In genomic region chr1:86500681-86501080, GRCm38 (mm10) we compare ENCODE assay signal across 8 mouse cellular contexts. TPM values are rescaled to one million over a fixed set of nuclear protein-coding genes. Genes with fewer than 3 reads are reported as not detected.
A peak's percentile ranks its signal among the peaks of the same experiment; 100 is the strongest.
DNase-seq lines count a peak whose midpoint lies in the region; ATAC-seq lines count a peak whose summit lies in the region.
"Had no signal": no experiment of that assay in that cellular context is flagged by ENCODE, and none has a peak within 500 bp of the region (broad histone marks: within the 10 kb centered on the region; RNA-seq: fewer than 3 reads in every experiment).

No protein-coding gene starts in this region.

- H3K4me1 ChIP-seq in kidney, embryonic 15.5 days: peaks cover 84% of the 10 kb centered on the region
- H3K4me1 ChIP-seq in kidney, embryonic 14.5 days (ENCODE audit: control insufficient read depth, insufficient read depth, low read length): peaks cover 59% of the 10 kb centered on the region
- H3K4me1 ChIP-seq in embryonic facial prominence, embryonic 15.5 days: peaks cover 67% of the 10 kb centered on the region
- H3K4me1 ChIP-seq in limb, embryonic 10.5 days: peaks cover 66% of the 10 kb centered on the region

- no peaks in the 10 kb centered on the region for H3K36me3 ChIP-seq in kidney, embryonic 15.5 days
- H3K36me3 ChIP-seq in kidney, embryonic 14.5 days (ENCODE audit: control insufficient read depth, insufficient read depth, low read length): no peaks in the 10 kb centered on the region
- no peaks in the 10 kb centered on the region for H3K36me3 ChIP-seq in embryonic facial prominence, embryonic 15.5 days
- no peaks in the 10 kb centered on the region for H3K36me3 ChIP-seq in limb, embryonic 10.5 days
- H3K36me3 ChIP-seq: liver, embryonic 13.5 days had no signal

- H3K27ac ChIP-seq in kidney, embryonic 15.5 days: peak overlapping the region; percentile 76
- no peak overlapping the region for H3K27ac ChIP-seq in kidney, embryonic 14.5 days (ENCODE audit: low read depth, low read length)
- H3K27ac ChIP-seq in embryonic facial prominence, embryonic 15.5 days (replicated peaks): peak overlapping the region; percentile 99; the same call in 1 of the 2 replicates
- H3K27ac ChIP-seq in limb, embryonic 10.5 days: peak overlapping the region; percentile 99; the same call in 1 of the 2 replicates

- no peak overlapping the region for H3K9ac ChIP-seq in kidney, embryonic 15.5 days
- no peak overlapping the region for H3K9ac ChIP-seq in kidney, embryonic 14.5 days (ENCODE audit: low read depth, low read length)
- H3K9ac ChIP-seq in embryonic facial prominence, embryonic 15.5 days: no peak overlapping the region
- H3K9ac ChIP-seq: liver, embryonic 13.5 days had no signal

- no peaks in the 10 kb centered on the region for H3K9me3 ChIP-seq in kidney, embryonic 15.5 days (replicated peaks)
- H3K9me3 ChIP-seq in kidney, embryonic 14.5 days (ENCODE audit: control insufficient read depth, low read length): no peaks in the 10 kb centered on the region
- no peaks in the 10 kb centered on the region for H3K9me3 ChIP-seq in embryonic facial prominence, embryonic 15.5 days (replicated peaks)
- no peaks in the 10 kb centered on the region for H3K9me3 ChIP-seq in limb, embryonic 10.5 days (replicated peaks)
- H3K9me3 ChIP-seq: liver, embryonic 13.5 days had no signal

- no peak for ATAC-seq in kidney, embryonic 15.5 days (replicated peaks; ENCODE audit: low FRiP score)
- ATAC-seq in kidney, embryonic 14.5 days (ENCODE audit: low FRiP score, low TSS enrichment): no peak
- ATAC-seq in embryonic facial prominence, embryonic 15.5 days (ENCODE audit: insufficient number of reproducible peaks, low FRiP score, low TSS enrichment, low read depth): no peak

- 63% methylated on average over 4 of the region's 4 CpGs for WGBS in kidney, embryonic 15.5 days
- 69% methylated on average over 4 of the region's 4 CpGs for WGBS in kidney, embryonic 14.5 days
- WGBS in embryonic facial prominence, embryonic 15.5 days: 70% methylated on average over 4 of the region's 4 CpGs
- 76% methylated on average over 4 of the region's 4 CpGs for WGBS in limb, embryonic 10.5 days

- H3K27me3 ChIP-seq in kidney, embryonic 15.5 days: no peaks in the 10 kb centered on the region
- H3K27me3 ChIP-seq in kidney, embryonic 14.5 days (ENCODE audit: control insufficient read depth, insufficient read depth, low read length): no peaks in the 10 kb centered on the region
- no peaks in the 10 kb centered on the region for H3K27me3 ChIP-seq in embryonic facial prominence, embryonic 15.5 days
- no peaks in the 10 kb centered on the region for H3K27me3 ChIP-seq in limb, embryonic 10.5 days (ENCODE audit: low read depth, poor library complexity, severe bottlenecking)

- H3K4me3 ChIP-seq in kidney, embryonic 15.5 days (replicated peaks): no peak overlapping the region
- H3K4me3 ChIP-seq in kidney, embryonic 14.5 days (ENCODE audit: low read length): no peak overlapping the region
- no peak overlapping the region for H3K4me3 ChIP-seq in embryonic facial prominence, embryonic 15.5 days (replicated peaks)
- no peak overlapping the region for H3K4me3 ChIP-seq in limb, embryonic 10.5 days
- H3K4me3 ChIP-seq: liver, embryonic 13.5 days had no signal

- peak; percentile 50 for DNase-seq in ES-CJ7 (ENCODE audit: low read depth, low spot score)
- DNase-seq in limb, embryonic 10.5 days (ENCODE audit: low spot score): no peak
- DNase-seq in urinary bladder, postnatal 14 days (ENCODE audit: low spot score): no peak
- DNase-seq in adrenal gland, postnatal 4 days (ENCODE audit: low spot score in 2 of 2): no peak

- H3K4me2 ChIP-seq in kidney, embryonic 15.5 days: no peak overlapping the region
- H3K4me2 ChIP-seq in kidney, embryonic 14.5 days (replicated peaks; ENCODE audit: low read depth, low read length): no peak overlapping the region
- no peak overlapping the region for H3K4me2 ChIP-seq in embryonic facial prominence, embryonic 15.5 days (replicated peaks)
- H3K4me2 ChIP-seq: liver, embryonic 13.5 days had no signal

RNA-seq across cellular contexts. Expression of gene Ptma, which starts 25.8 kb away (rescaled TPM):
- 2,949 and 3,271 TPM in 2 replicates for polyA plus RNA-seq in kidney, embryonic 15.5 days (2015; fragmentation: Nextera tagmentation; extraction: Ambion mirVana)
- 3,750 and 4,450 TPM in 2 replicates for polyA plus RNA-seq in kidney, embryonic 14.5 days (2014; fragmentation: Nextera tagmentation; extraction: Ambion mirVana)
- 1,945 and 2,079 TPM in 2 replicates for polyA plus RNA-seq in embryonic facial prominence, embryonic 15.5 days (2015; fragmentation: Nextera tagmentation; extraction: Ambion mirVana)
- 3,283 and 3,422 TPM in 2 replicates for polyA plus RNA-seq in limb, embryonic 10.5 days (2016; fragmentation: Nextera tagmentation; extraction: Ambion mirVana)
- 1,000 to 10,000 TPM; 1,215 to 1,376 TPM for total RNA-seq in adrenal gland, postnatal 4 days (2021)
